Mouse (Mus musculus) midbrain, embryonic 10.5 days (tissue): ENCODE results near the gene Pak4. TPM values are rescaled to one million over a fixed set of nuclear protein-coding genes. Genes with fewer than 3 reads are reported as not detected.
"Not testable (repeated sequence)": the region's sequence is repeated elsewhere in the genome, so short reads cannot be mapped to it uniquely, and the experiment has no call there.

ENCODE experiments used
- DNase-seq: peaks from one replicate; pipeline ENCODE4 v3.0.0-alpha.2; 2017; ENCODE audit warnings: low spot score
- H3K27ac ChIP-seq: fragments of 300-500 bp; sonication (generic); replicated peaks from 2 replicates; pipeline ENCODE4 v1.5.1; 2016; ENCODE audit warnings: mild to moderate bottlenecking
- H3K27me3 ChIP-seq: fragments of 300-500 bp; sonication (generic); 2 replicates; pipeline ENCODE4 v1.6.1; 2016; ENCODE audit warnings: low read depth, mild to moderate bottlenecking; ENCODE audit not compliant: poor library complexity, severe bottlenecking
- H3K36me3 ChIP-seq: fragments of 300-500 bp; sonication (generic); 2 replicates; pipeline ENCODE4 v1.6.1; 2016; ENCODE audit warnings: mild to moderate bottlenecking, moderate library complexity
- H3K4me1 ChIP-seq: fragments of 300-500 bp; sonication (generic); 2 replicates; pipeline ENCODE4 v1.6.1; 2016
- H3K4me3 ChIP-seq: fragments of 300-500 bp; sonication (generic); 2 replicates; pipeline ENCODE4 v1.5.1; 2016; ENCODE audit warnings: mild to moderate bottlenecking, moderate library complexity
- H3K9me3 ChIP-seq: fragments of 300-500 bp; sonication (generic); replicated peaks from 2 replicates; pipeline ENCODE4 v1.6.1; 2016; ENCODE audit warnings: mild to moderate bottlenecking
- WGBS: fragments of 180-500 bp; shearing (Covaris S2); methylation state at CpG from one replicate; pipeline ENCODE4 v1.1.7; 2016; 5-methylcytosine and 5-hydroxymethylcytosine counted together
- polyA plus RNA-seq: library from polyadenylated mRNA; unstranded; fragments of >200 nt; fragmentation: Nextera tagmentation; extraction: Ambion mirVana; gene quantifications from 2 replicates; pipeline ENCODE4 v1.2.1, GENCODE M21; 2016

The Pak4 gene
- polyA plus RNA-seq, 1 experiment from 2014 or later: 66.4 TPM

DNA sequence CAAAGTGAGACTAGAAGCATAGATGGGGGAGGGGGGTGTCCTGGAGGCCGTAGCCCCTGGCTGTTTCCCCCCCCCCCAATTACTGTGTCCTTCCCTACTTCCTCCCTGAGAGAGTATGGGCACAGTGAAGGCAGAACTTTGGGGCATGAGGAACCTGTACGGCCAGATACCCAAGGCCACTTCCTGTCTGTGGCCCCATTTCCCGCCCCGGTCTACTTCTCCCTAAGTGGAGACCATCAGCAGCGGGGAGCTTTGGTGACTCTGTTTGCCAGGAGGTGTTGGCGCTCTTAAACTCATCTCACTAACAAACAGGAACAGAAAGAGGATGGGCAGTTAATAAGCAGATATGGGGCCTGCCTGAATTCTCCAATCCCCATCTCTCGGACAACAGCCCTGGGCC lies 50.4 kb downstream of the Pak4 start:
- H3K4me3 ChIP-seq: no peak overlapping the region
- peaks cover 1% of the 10 kb centered on the region; the same call in 1 of the 2 replicates for H3K9me3 ChIP-seq
- WGBS: 75% methylated on average over 7 of the region's 7 CpGs
- no peaks in the 10 kb centered on the region for H3K36me3 ChIP-seq
- no peak for DNase-seq
- no peak overlapping the region for H3K27ac ChIP-seq
- H3K4me1 ChIP-seq: peaks cover 40% of the 10 kb centered on the region
- H3K27me3 ChIP-seq: peaks cover 53% of the 10 kb centered on the region

- Histone ChIP-seq H3K27ac (no peak within 1 kb of the TSS; the same call in 1 of the 2 replicates), H3K4me1 (peaks cover 40% of the 10 kb centered on the region), H3K36me3 (no peaks in the 10 kb centered on the region), H3K27me3 (peaks cover 53% of the 10 kb centered on the region), H3K9me3 (peaks cover 3% of the 10 kb centered on the region; the same call in 1 of the 2 replicates), H3K4me3 (peak within 1 kb of the TSS; percentile 55)
- WGBS: 9% methylated on average over 5 of the region's 5 CpGs
- no peak for DNase-seq
Measured at GRCm38 (mm10) chr7:28547154-28547553, 50.8 kb downstream of the Pak4 start, which contains the start of gene Nccrp1. Gene Nccrp1 (minus strand): TSS chr7:28547254.

DNA sequence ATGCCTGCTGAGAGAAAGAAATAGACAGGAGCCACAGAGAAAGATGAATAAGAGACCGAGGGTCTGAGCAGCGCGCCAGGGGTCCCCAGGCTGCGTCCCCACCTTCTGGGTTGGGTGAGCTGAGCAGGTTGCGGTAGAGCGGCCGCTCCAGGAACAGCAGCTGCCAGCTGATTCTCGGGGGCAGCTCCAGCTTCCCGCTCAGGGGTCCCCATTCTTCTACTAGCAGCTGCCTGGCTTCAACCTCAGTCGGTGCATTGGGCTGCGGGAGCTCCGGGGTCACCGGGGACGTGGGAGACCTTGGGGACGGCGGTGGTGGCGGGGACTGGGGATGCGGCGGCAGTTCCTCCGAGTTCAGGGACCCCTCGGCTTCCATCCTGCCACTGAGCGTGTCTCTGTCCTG lies 51.3 kb downstream of the Pak4 start:
- Histone ChIP-seq H3K27ac (no peak overlapping the region; the same call in 1 of the 2 replicates), H3K36me3 (no peaks in the 10 kb centered on the region), H3K9me3 (0 out of 2 replicates have a peak, but pooled peaks cover 3% of the 10 kb centered on the region), H3K4me3 (peak overlapping the region; percentile 55), H3K27me3 (peaks cover 53% of the 10 kb centered on the region), H3K4me1 (peaks cover 40% of the 10 kb centered on the region)
- under 1% methylated on average over 22 of the region's 22 CpGs for WGBS
- DNase-seq: peak; percentile 35

- Histone ChIP-seq H3K27ac (no peak overlapping the region), H3K36me3 (no peaks in the 10 kb centered on the region), H3K4me1 (peaks cover 40% of the 10 kb centered on the region), H3K9me3 (0 out of 2 replicates have a peak, but pooled peaks cover 3% of the 10 kb centered on the region), H3K27me3 (peaks cover 53% of the 10 kb centered on the region), H3K4me3 (peak overlapping the region; percentile 55)
- DNase-seq: no peak
- WGBS: 39% methylated on average over 7 of the region's 7 CpGs
Measured at GRCm38 (mm10) chr7:28545891-28546210, 52.1 kb downstream of the Pak4 start.

DNA sequence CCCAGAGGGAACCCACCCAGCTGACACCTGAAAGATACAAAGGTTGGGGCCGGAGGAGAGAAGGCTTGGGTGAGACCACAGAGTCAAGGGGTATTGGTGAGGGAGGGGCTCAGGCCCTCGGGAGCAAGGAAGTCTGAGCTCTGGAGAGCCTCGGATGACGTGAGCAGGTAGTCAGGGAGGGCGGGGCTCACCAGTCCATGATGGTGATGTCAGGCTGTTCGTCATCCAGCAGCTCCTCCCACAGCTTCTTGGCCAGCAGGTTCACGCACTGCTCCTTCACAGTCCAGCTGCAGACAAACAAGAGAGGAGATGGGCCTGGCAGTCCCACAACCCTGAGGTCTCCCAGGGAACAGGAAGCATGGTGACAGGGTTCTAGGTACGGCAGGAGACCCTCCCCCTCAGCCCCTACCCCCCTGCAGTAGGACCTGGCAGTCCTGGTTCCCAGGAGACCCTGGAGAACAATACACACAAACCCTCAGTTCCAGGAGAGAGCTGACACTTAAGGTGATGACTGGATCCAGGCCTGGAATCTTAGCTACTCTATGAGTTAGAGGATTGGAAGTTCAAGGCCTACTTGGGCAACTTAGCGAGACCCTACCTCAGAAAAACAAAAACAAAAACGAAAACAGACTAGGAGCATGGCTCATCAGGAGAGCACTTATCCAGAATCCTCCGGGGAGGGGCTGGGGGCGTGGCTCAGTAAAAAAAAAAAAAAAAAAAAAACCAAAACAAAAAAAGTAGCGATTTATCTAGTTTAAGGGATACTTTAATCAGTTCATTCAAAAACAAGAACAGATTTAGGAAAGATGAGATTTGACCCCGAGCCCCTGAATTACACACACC lies 52.7 kb downstream of the Pak4 start:
- no peak overlapping the region for H3K4me3 ChIP-seq
- H3K27ac ChIP-seq: no peak overlapping the region
- H3K9me3 ChIP-seq: 0 out of 2 replicates have a peak, but pooled peaks cover 3% of the 10 kb centered on the region
- DNase-seq: peak; percentile 55
- H3K27me3 ChIP-seq: peaks cover 53% of the 10 kb centered on the region
- H3K36me3 ChIP-seq: no peaks in the 10 kb centered on the region
- WGBS: 20% methylated on average over 14 of the region's 14 CpGs
- peaks cover 40% of the 10 kb centered on the region for H3K4me1 ChIP-seq

DNA sequence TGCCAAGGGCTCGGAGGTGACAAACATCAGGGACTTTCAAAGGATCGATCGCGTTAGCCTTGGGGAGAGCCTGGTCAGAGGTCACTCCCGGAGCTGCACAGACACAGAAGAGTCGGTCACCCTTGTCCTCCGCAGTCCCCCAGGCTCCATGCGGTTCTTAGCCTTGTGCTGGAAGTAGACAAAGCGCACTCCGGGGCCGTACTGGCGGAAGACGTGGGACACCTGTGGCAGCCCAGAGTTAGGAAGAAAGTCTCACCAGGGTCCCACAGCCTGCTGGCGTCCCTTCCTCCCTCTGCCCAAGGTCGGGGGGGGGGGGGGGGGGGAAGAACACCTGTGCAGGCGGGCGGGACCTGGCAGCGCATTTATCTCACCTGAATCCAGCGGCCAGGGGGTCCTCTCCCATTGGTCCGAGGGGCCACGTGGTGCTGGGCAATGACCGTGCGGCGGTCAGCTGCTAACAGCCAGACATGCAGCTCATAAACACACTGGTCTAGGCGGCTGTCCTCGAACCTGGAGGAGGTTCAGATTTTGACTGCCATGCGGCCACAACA lies 53.9 kb downstream of the Pak4 start:
- 2% methylated on average over 27 of the region's 27 CpGs for WGBS
- Histone ChIP-seq H3K4me1 (peaks cover 40% of the 10 kb centered on the region), H3K4me3 (peak overlapping the region; percentile 52), H3K9me3 (0 out of 2 replicates have a peak, but pooled peaks cover 3% of the 10 kb centered on the region), H3K36me3 (no peaks in the 10 kb centered on the region), H3K27me3 (peaks cover 53% of the 10 kb centered on the region), H3K27ac (peak overlapping the region; percentile 81)
- DNase-seq: peak; percentile 64

DNA sequence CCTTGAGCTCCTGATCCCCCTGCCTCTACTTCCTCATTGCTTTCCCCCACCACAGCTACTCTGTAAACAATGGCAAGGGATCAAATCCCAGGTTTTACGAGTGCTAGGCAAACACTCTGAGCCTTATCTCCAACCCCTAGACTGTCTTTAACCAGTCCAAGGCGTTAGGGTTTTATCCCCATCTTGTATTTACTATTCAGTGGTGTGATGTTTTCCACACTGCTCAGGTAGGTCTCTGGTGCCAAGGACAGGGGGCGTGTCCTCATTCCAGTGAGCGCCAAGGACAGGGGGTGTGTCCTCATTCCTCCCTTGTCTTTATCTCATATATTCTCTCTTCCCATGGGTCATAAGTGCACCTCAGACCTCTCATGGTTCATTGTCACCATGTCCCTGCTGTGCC lies 57.5 kb downstream of the Pak4 start, which contains the start of gene Sycn:
Gene Sycn (plus strand): TSS at position 360 of the 400 bp plus-strand sequence.
- Histone ChIP-seq H3K27ac (no peak within 1 kb of the TSS), H3K4me1 (peaks cover 23% of the 10 kb centered on the region), H3K4me3 (no peak within 1 kb of the TSS), H3K9me3 (0 out of 2 replicates have a peak, but pooled peaks cover 3% of the 10 kb centered on the region), H3K27me3 (peaks cover 27% of the 10 kb centered on the region), H3K36me3 (no peaks in the 10 kb centered on the region)
- no peak for DNase-seq
- 76% methylated on average over 4 of the region's 4 CpGs for WGBS

DNA sequence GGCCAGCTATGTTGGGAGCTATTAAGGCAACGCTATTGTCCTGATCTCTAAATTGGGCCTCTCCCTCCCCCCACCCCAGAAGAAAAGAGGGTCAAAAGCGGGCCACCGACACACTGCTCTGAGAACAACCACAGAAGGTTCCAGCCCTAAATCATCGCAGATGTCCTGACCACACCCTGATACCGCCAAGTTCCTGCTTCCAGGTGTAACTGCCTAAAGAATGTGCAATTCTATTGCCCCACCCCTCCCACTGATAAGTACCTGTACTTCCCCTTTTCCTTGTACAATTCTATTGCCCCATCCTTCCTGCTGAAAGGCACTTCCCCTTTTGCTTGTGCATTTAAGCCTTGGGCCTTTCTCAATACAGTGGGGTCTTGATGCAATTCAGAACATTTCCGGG lies 59.1 kb downstream of the Pak4 start:
- H3K4me3 ChIP-seq, H3K9me3 ChIP-seq, H3K4me1 ChIP-seq, H3K27ac ChIP-seq, DNase-seq, H3K36me3 ChIP-seq: not testable (repeated sequence)
- peaks cover 10% of the 10 kb centered on the region for H3K27me3 ChIP-seq
- 93% methylated on average over 6 of the region's 6 CpGs for WGBS

DNA sequence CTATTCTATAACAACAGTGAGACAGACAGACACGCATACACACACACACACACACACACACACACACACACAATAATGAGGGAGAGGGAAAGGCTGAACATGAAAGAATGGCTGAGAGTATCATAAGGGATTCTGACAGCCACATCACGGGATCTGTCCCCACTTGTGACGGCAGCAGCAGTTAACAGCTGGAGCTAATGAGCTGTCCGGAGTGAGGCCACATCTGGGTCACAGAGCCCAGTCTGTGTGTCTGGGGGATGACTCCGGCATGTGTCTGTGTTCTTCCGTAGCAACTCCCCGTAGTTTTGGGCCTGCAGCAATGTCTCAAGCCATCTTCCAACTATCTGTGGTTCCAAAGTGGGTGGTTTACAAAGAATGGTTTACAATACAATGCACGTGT lies 66.0 kb downstream of the Pak4 start:
- Histone ChIP-seq H3K4me3 (no peak overlapping the region), H3K9me3 (no peaks in the 10 kb centered on the region), H3K4me1 (peaks cover 10% of the 10 kb centered on the region), H3K27me3 (no peaks in the 10 kb centered on the region), H3K27ac (no peak overlapping the region), H3K36me3 (no peaks in the 10 kb centered on the region)
- WGBS: 80% methylated on average over 8 of the region's 8 CpGs
- no peak for DNase-seq

GRCm38 (mm10) chr7:28527922-28528719 lies 69.9 kb downstream of the Pak4 start:
- Histone ChIP-seq H3K9me3 (no peaks in the 10 kb centered on the region), H3K4me3 (no peak overlapping the region), H3K27me3 (no peaks in the 10 kb centered on the region), H3K27ac (no peak overlapping the region), H3K4me1 (peaks cover 10% of the 10 kb centered on the region), H3K36me3 (no peaks in the 10 kb centered on the region)
- 11% methylated on average over 19 of the region's 19 CpGs for WGBS
- DNase-seq: peak; percentile 78

DNA sequence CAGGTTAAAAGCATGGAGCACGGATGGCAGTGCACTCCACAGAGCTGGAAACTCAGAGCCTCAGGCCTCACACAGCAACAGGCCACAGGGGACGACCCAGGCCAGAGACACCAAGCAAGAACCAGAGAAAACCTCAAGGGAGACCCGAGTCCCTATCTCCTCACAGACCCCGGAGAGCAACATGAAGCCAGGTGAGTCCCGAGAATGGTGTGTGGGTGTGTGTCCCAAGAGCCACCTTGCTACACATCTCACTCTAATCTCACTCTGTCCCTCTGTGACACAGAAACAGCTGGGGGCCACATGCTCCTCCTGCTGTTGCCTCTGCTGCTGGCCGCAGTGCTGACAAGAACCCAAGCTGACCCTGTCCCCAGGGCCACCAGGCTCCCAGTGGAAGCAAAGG lies 75.4 kb downstream of the Pak4 start, which contains the start of gene Ifnl3:
Gene Ifnl3 (plus strand): TSS at position 301 of the 400 bp plus-strand sequence.
- not testable (repeated sequence) for H3K4me1 ChIP-seq, H3K9me3 ChIP-seq, DNase-seq, H3K4me3 ChIP-seq, H3K27me3 ChIP-seq, H3K27ac ChIP-seq, H3K36me3 ChIP-seq
- WGBS: 77% methylated on average over 5 of the region's 6 CpGs

GRCm38 (mm10) chr7:28511441-28511840 lies 86.5 kb downstream of the Pak4 start:
- Histone ChIP-seq H3K4me3 (no peak overlapping the region), H3K27ac (no peak overlapping the region), H3K9me3 (no peaks in the 10 kb centered on the region; the same call in 1 of the 2 replicates), H3K4me1 (no peaks in the 10 kb centered on the region), H3K36me3 (no peaks in the 10 kb centered on the region), H3K27me3 (no peaks in the 10 kb centered on the region)
- 77% methylated on average over 8 of the region's 8 CpGs for WGBS
- no peak for DNase-seq
